Comparison of ENCODE assay signal across 10 mouse cellular contexts in genomic region chr2:106547117-106547516, GRCm38 (mm10).
DNase-seq lines count a peak whose midpoint lies in the region; ATAC-seq and TF ChIP-seq lines count a peak whose summit lies in the region.
"Had no signal": no experiment of that assay in that cellular context is flagged by ENCODE, and none has a peak within 500 bp of the region (broad histone marks: within the 10 kb centered on the region; RNA-seq: fewer than 3 reads in every experiment).

No protein-coding gene starts in this region.

- H3K9ac ChIP-seq in lung, postnatal 0 days (replicated peaks; ENCODE audit: low read depth), result no peak overlapping the region
- no peak overlapping the region for H3K9ac ChIP-seq in forebrain, embryonic 16.5 days (replicated peaks; ENCODE audit: low read depth, low read length)
- H3K9ac ChIP-seq: liver, postnatal 0 days; neural tube, embryonic 12.5 days had no signal

- WGBS in lung, postnatal 0 days, result 41% methylated on average over 4 of the region's 4 CpGs
- WGBS in forebrain, embryonic 16.5 days, result 85% methylated on average over 4 of the region's 4 CpGs

- H3K4me3 ChIP-seq in lung, postnatal 0 days (ENCODE audit: low read depth, low read length), result no peak overlapping the region
- H3K4me3 ChIP-seq in forebrain, embryonic 16.5 days (replicated peaks; ENCODE audit: low read length), result no peak overlapping the region
- H3K4me3 ChIP-seq: neural tube, embryonic 12.5 days had no signal

- no peaks in the 10 kb centered on the region for H3K9me3 ChIP-seq in lung, postnatal 0 days (ENCODE audit: low read length)
- no peaks in the 10 kb centered on the region for H3K9me3 ChIP-seq in forebrain, embryonic 16.5 days (ENCODE audit: control insufficient read depth, low read length)
- H3K9me3 ChIP-seq: neural tube, embryonic 12.5 days had no signal

- no peaks in the 10 kb centered on the region for H3K27me3 ChIP-seq in lung, postnatal 0 days (replicated peaks; ENCODE audit: insufficient read depth, low read length)
- no peaks in the 10 kb centered on the region for H3K27me3 ChIP-seq in forebrain, embryonic 16.5 days (replicated peaks; ENCODE audit: control insufficient read depth, insufficient read depth, low read length)
- H3K27me3 ChIP-seq: neural tube, embryonic 12.5 days had no signal

- H3K36me3 ChIP-seq in lung, postnatal 0 days (ENCODE audit: insufficient read depth, low read length), result no peaks in the 10 kb centered on the region
- no peaks in the 10 kb centered on the region for H3K36me3 ChIP-seq in forebrain, embryonic 16.5 days (ENCODE audit: control insufficient read depth, insufficient read depth)
- H3K36me3 ChIP-seq: neural tube, embryonic 12.5 days had no signal

- ATAC-seq in lung, postnatal 0 days, result peak; percentile 98
- no peak for ATAC-seq in forebrain, embryonic 16.5 days
- ATAC-seq: liver, postnatal 0 days had no signal

- peak; percentile 59; the same call in 1 of the 2 replicates for TF ChIP-seq EP300 in lung, postnatal 0 days (IDR thresholded peaks at IDR 0.05)

- no peaks in the 10 kb centered on the region for H3K4me1 ChIP-seq in lung, postnatal 0 days (ENCODE audit: insufficient read depth, low read depth, low read length)
- H3K4me1 ChIP-seq in forebrain, embryonic 16.5 days (replicated peaks; ENCODE audit: control insufficient read depth, insufficient read depth, low read length), result no peaks in the 10 kb centered on the region
- H3K4me1 ChIP-seq: neural tube, embryonic 12.5 days had no signal

- TF ChIP-seq CTCF in lung, postnatal 0 days (IDR thresholded peaks at IDR 0.05), result no peak

- DNase-seq in gastrocnemius, adult 18-20 months (ENCODE audit: low spot score), result peak; percentile 34
- DNase-seq in gastrocnemius, postnatal 4 days (ENCODE audit: low spot score in 2 of 2), result no peak
- DNase-seq in cerebellum, adult 8-10 months, result peak; percentile 11
- DNase-seq in kidney, adult 9 months, result peak; percentile 73
- DNase-seq in lung, postnatal 0 days (ENCODE audit: low spot score), result peak; percentile 86
- no peak for DNase-seq in liver
- DNase-seq in right cerebral cortex, postnatal 4 days, result no peak
- DNase-seq: liver, postnatal 0 days had no signal

- no peak overlapping the region for H3K4me2 ChIP-seq in lung, postnatal 0 days (replicated peaks; ENCODE audit: low read depth, low read length)
- H3K4me2 ChIP-seq in forebrain, embryonic 16.5 days (ENCODE audit: low read length), result no peak overlapping the region
- H3K4me2 ChIP-seq: neural tube, embryonic 12.5 days had no signal

- H3K27ac ChIP-seq in lung, postnatal 0 days (ENCODE audit: low read length), result no peak overlapping the region
- no peak overlapping the region for H3K27ac ChIP-seq in forebrain, embryonic 16.5 days (ENCODE audit: low read length)
- H3K27ac ChIP-seq: neural tube, embryonic 12.5 days had no signal

Comparison
In these comparisons a context has a peak if more than half of its experiments do, and no peak if none do; other contexts are left out.
1. DNase-seq: peak in gastrocnemius, adult 18-20 months (single experiment), cerebellum, adult 8-10 months (single experiment), kidney, adult 9 months (single experiment) and lung, postnatal 0 days (single experiment); none in gastrocnemius, postnatal 4 days (0 of 2), liver (single experiment) and right cerebral cortex, postnatal 4 days (single experiment).